Mouse (Mus musculus): ENCODE data around the gene Sephs2. TPM values are rescaled to one million over a fixed set of nuclear protein-coding genes. Genes with fewer than 3 reads are reported as not detected.

Gene Sephs2
- total and polyA plus RNA-seq, 3 experiments, result 14.8 to 32.9 (median 27.2) TPM

GRCm38 (mm10) chr7:127270256-127270655 lies 3.6 kb downstream of the Sephs2 start:
- no peak for DNase-seq
- Histone ChIP-seq H3K4me3 (no peak overlapping the region), H3K79me2 (replicated peaks; ENCODE audit: control insufficient read depth, insufficient read depth, low read length) (no peaks in the 10 kb centered on the region), H3K9ac (ENCODE audit: low read depth, low read length) (no peak overlapping the region), H3K27ac (no peak overlapping the region), H3K36me3 (ENCODE audit: control insufficient read depth, insufficient read depth, low read length) (peaks cover 5% of the 10 kb centered on the region; the same call in 1 of the 2 replicates), H3K27me3 (ENCODE audit: control insufficient read depth, insufficient read depth, low read length) (no peaks in the 10 kb centered on the region), H3K4me1 (ENCODE audit: control insufficient read depth, insufficient read depth, low read length) (peaks cover 5% of the 10 kb centered on the region)
- intact Hi-C loops (cut with DNase I), result no loop called here
- WGBS, result 76% methylated on average over 2 of the region's 2 CpGs
- TF ChIP-seq CTCF (IDR thresholded peaks at IDR 0.05) (no peak), EP300 (IDR thresholded peaks at IDR 0.05; ENCODE audit: insufficient read depth, low read depth, low read length) (no peak), POLR2A (IDR thresholded peaks at IDR 0.05; ENCODE audit: insufficient read depth, low read depth, low read length) (no peak)

- H3K27me3 ChIP-seq (ENCODE audit: control insufficient read depth, insufficient read depth, low read length), result no peaks in the 10 kb centered on the region
- H3K79me2 ChIP-seq (replicated peaks; ENCODE audit: control insufficient read depth, insufficient read depth, low read length), result no peaks in the 10 kb centered on the region
- peaks cover 2% of the 10 kb centered on the region for H3K4me1 ChIP-seq (ENCODE audit: control insufficient read depth, insufficient read depth, low read length)
- H3K4me3 ChIP-seq, result no peak overlapping the region
- TF ChIP-seq POLR2A (IDR thresholded peaks at IDR 0.05; ENCODE audit: insufficient read depth, low read depth, low read length) (no peak), EP300 (IDR thresholded peaks at IDR 0.05; ENCODE audit: insufficient read depth, low read depth, low read length) (no peak), CTCF (IDR thresholded peaks at IDR 0.05) (no peak)
- H3K9ac ChIP-seq (ENCODE audit: low read depth, low read length), result no peak overlapping the region
- H3K27ac ChIP-seq, result no peak overlapping the region
- WGBS, result 89% methylated on average over 3 of the region's 3 CpGs
- DNase-seq, result no peak
- no peaks in the 10 kb centered on the region for H3K36me3 ChIP-seq (ENCODE audit: control insufficient read depth, insufficient read depth, low read length)
- intact Hi-C loops (cut with DNase I), result loop anchor here (5.0 kb wide), 1 partner anchor 44 kb away; no protein-coding TSS in a partner anchor
Measured at GRCm38 (mm10) chr7:127263526-127263925, 10.3 kb downstream of the Sephs2 start.

- H3K4me3 ChIP-seq, result no peak overlapping the region
- no peaks in the 10 kb centered on the region for H3K79me2 ChIP-seq (replicated peaks; ENCODE audit: control insufficient read depth, insufficient read depth, low read length)
- no peak overlapping the region for H3K9ac ChIP-seq (ENCODE audit: low read depth, low read length)
- H3K27me3 ChIP-seq (ENCODE audit: control insufficient read depth, insufficient read depth, low read length), result no peaks in the 10 kb centered on the region
- H3K4me1 ChIP-seq (ENCODE audit: control insufficient read depth, insufficient read depth, low read length), result peaks cover 2% of the 10 kb centered on the region
- no peak for DNase-seq
- 71% methylated on average over 10 of the region's 10 CpGs for WGBS
- intact Hi-C loops (cut with DNase I), result loop anchor here (5.0 kb wide), 1 partner anchor 45 kb away; no protein-coding TSS in a partner anchor
- H3K36me3 ChIP-seq (ENCODE audit: control insufficient read depth, insufficient read depth, low read length), result no peaks in the 10 kb centered on the region
- TF ChIP-seq CTCF (IDR thresholded peaks at IDR 0.05) (no peak), EP300 (IDR thresholded peaks at IDR 0.05; ENCODE audit: insufficient read depth, low read depth, low read length) (no peak), POLR2A (IDR thresholded peaks at IDR 0.05; ENCODE audit: insufficient read depth, low read depth, low read length) (no peak)
- no peak overlapping the region for H3K27ac ChIP-seq
Measured at GRCm38 (mm10) chr7:127262218-127262961, 11.5 kb downstream of the Sephs2 start.

- Histone ChIP-seq H3K9ac (ENCODE audit: low read depth, low read length) (peak within 1 kb of the TSS; percentile 66), H3K4me3 (peak within 1 kb of the TSS; percentile 81), H3K27ac (peak within 1 kb of the TSS; percentile 59; the same call in 1 of the 2 replicates), H3K79me2 (replicated peaks; ENCODE audit: control insufficient read depth, insufficient read depth, low read length) (no peaks in the 10 kb centered on the region), H3K27me3 (ENCODE audit: control insufficient read depth, insufficient read depth, low read length) (no peaks in the 10 kb centered on the region), H3K36me3 (ENCODE audit: control insufficient read depth, insufficient read depth, low read length) (no peaks in the 10 kb centered on the region), H3K4me1 (ENCODE audit: control insufficient read depth, insufficient read depth, low read length) (peaks cover 2% of the 10 kb centered on the region)
- intact Hi-C loops (cut with DNase I), result loop anchor here (2.0 to 5.0 kb wide), 2 partner anchors 14 to 47 kb away; partner anchors contain the start of gene Sephs2
- peak; percentile 64; the same call in 1 of the 2 replicates for TF ChIP-seq EP300 (IDR thresholded peaks at IDR 0.05; ENCODE audit: insufficient read depth, low read depth, low read length)
- TF ChIP-seq POLR2A (IDR thresholded peaks at IDR 0.05; ENCODE audit: insufficient read depth, low read depth, low read length), result peak; percentile 80
- TF ChIP-seq CTCF (IDR thresholded peaks at IDR 0.05), result peak; percentile 89
- peak; percentile 96 to 99 for DNase-seq
- under 1% methylated on average over 50 of the region's 50 CpGs for WGBS
Measured at GRCm38 (mm10) chr7:127260309-127261111, 13.3 kb downstream of the Sephs2 start, which contains the start of gene Dctpp1. Gene Dctpp1 (minus strand): TSS chr7:127260709.

- DNase-seq, result no peak
- intact Hi-C loops (cut with DNase I), result no loop called here
- Histone ChIP-seq H3K4me1 (ENCODE audit: control insufficient read depth, insufficient read depth, low read length) (peaks cover 4% of the 10 kb centered on the region), H3K9ac (ENCODE audit: low read depth, low read length) (no peak overlapping the region), H3K27ac (no peak overlapping the region), H3K27me3 (ENCODE audit: control insufficient read depth, insufficient read depth, low read length) (no peaks in the 10 kb centered on the region), H3K4me3 (no peak overlapping the region), H3K79me2 (replicated peaks; ENCODE audit: control insufficient read depth, insufficient read depth, low read length) (no peaks in the 10 kb centered on the region), H3K36me3 (ENCODE audit: control insufficient read depth, insufficient read depth, low read length) (no peaks in the 10 kb centered on the region)
- TF ChIP-seq POLR2A (IDR thresholded peaks at IDR 0.05; ENCODE audit: insufficient read depth, low read depth, low read length) (no peak), CTCF (IDR thresholded peaks at IDR 0.05) (no peak), EP300 (IDR thresholded peaks at IDR 0.05; ENCODE audit: insufficient read depth, low read depth, low read length) (no peak)
- WGBS, result 77% methylated on average over 8 of the region's 8 CpGs
Measured at GRCm38 (mm10) chr7:127259186-127259905, 14.5 kb downstream of the Sephs2 start.

Data from heart, adult 2 months (tissue).